Mouse (Mus musculus): ENCODE measurements at regions not wholly inside any gene's neighbourhood (a gene's known extent, or its start where the extent isn't known, plus 50 kb on each side); places are given as distances from the start of the nearest gene placed in this dataset.

DNA sequence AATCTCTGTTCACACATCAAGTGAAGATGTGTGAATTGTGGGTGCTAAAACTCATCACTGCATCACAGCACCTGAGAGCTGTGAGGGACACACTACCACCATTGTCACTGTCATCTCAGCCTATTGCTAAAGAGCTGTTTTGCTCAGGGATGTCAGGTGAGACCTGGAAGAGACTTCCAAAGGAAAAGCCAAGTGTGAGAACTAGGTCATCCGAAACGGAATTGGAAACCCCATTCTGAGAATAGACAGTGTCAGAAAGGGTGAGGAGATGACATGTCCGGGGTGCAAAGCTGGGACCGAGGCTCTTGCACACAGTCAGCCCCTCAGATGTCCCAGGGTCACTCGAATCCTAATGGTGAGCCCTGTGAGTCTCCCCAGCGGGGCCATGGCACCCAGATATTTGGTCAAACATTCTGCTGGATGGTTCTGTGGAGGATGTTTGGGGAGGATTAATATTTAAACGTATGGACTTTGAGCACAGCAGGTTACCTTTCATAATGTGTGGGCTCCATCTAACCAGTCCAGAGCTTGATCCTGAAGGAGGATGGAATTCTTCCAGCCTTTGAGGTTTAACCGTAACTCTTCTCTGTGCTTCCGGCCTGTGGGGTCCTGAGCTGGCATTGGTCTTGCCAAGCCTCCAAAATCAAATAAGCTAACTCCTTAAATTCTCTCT, 150.3 kb downstream of the Rpl14 start:
- Histone ChIP-seq H3K4me1 (ENCODE audit: control insufficient read depth, insufficient read depth, low read length) (no peaks in the 10 kb centered on the region), H3K9ac (ENCODE audit: low read length) (no peak overlapping the region), H3K36me3 (ENCODE audit: control insufficient read depth, insufficient read depth, low read length) (no peaks in the 10 kb centered on the region), H3K4me3 (ENCODE audit: low read depth, low read length) (no peak overlapping the region), H3K27ac (ENCODE audit: low read depth, low read length) (no peak overlapping the region), H3K27me3 (ENCODE audit: control insufficient read depth, insufficient read depth, low read length) (no peaks in the 10 kb centered on the region), H3K4me2 (ENCODE audit: low read depth) (no peak overlapping the region), H3K9me3 (ENCODE audit: control insufficient read depth, low read length) (no peaks in the 10 kb centered on the region)
- DNase-seq (ENCODE audit: low spot score) (no peak), ATAC-seq (ENCODE audit: insufficient read depth, low FRiP score, low TSS enrichment) (no peak)
- WGBS, result 89% methylated on average over 9 of the region's 9 CpGs

DNA sequence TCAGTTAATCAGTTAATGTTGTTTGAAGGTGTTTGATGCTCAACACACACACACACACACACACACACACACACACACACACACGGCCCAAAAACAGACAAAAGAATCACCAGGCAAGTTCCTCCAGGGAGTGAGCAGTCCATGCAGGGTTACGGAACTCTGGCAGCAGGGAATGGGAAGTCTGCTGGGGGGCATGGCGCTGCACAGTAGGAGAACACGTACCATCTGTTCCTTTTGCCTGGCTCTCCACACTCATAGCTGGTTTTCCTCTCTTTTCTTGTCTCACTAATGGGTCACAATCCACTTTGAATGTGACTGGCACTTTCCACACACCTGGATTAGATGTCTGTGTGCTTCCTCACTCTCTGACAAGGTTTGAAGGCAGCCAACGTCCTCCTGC, 151.8 kb downstream of the Rpl14 start:
- Histone ChIP-seq H3K9ac (ENCODE audit: low read length) (no peak overlapping the region), H3K4me1 (ENCODE audit: control insufficient read depth, insufficient read depth, low read length) (no peaks in the 10 kb centered on the region), H3K4me3 (ENCODE audit: low read depth, low read length) (no peak overlapping the region), H3K36me3 (ENCODE audit: control insufficient read depth, insufficient read depth, low read length) (no peaks in the 10 kb centered on the region), H3K27me3 (ENCODE audit: control insufficient read depth, insufficient read depth, low read length) (no peaks in the 10 kb centered on the region), H3K4me2 (ENCODE audit: low read depth) (no peak overlapping the region), H3K27ac (ENCODE audit: low read depth, low read length) (no peak overlapping the region), H3K9me3 (ENCODE audit: control insufficient read depth, low read length) (no peaks in the 10 kb centered on the region)
- 68% methylated on average over 5 of the region's 5 CpGs for WGBS
- ATAC-seq (ENCODE audit: insufficient read depth, low FRiP score, low TSS enrichment) (no peak), DNase-seq (ENCODE audit: low spot score) (no peak)

DNA sequence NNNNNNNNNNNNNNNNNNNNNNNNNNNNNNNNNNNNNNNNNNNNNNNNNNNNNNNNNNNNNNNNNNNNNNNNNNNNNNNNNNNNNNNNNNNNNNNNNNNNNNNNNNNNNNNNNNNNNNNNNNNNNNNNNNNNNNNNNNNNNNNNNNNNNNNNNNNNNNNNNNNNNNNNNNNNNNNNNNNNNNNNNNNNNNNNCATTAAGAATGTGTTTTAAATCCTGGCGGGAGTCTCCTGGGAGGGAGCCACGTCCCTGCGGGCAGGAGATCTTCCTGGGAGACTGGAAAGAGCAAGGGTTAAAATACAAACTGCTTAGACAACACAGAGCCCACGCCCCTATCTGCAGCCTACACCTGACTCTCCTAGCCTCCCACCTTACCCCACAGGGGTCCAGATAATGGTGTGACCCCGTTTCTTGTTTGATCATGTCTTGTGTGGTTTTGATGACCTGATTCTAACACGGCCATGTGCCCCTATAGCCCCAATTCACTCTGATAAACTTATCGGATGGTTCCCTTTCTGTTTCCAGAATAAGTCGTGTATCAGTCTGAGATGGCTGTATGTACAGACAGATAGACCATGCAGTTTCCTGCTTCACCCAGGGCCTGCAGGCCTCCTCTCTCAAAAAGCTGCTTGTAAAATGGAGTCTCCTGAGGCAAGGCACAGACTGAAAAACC, 160.8 kb downstream of the Rpl14 start:
- H3K4me1 ChIP-seq (ENCODE audit: control insufficient read depth, insufficient read depth, low read length), result peaks cover 9% of the 10 kb centered on the region
- no peak overlapping the region for H3K9ac ChIP-seq (ENCODE audit: low read length)
- DNase-seq (ENCODE audit: low spot score), result no peak
- no peak for ATAC-seq (ENCODE audit: insufficient read depth, low FRiP score, low TSS enrichment)
- no peak overlapping the region for H3K27ac ChIP-seq (ENCODE audit: low read depth, low read length)
- WGBS, result 41% methylated on average over 8 of the region's 8 CpGs
- H3K27me3 ChIP-seq (ENCODE audit: control insufficient read depth, insufficient read depth, low read length), result no peaks in the 10 kb centered on the region
- H3K9me3 ChIP-seq (ENCODE audit: control insufficient read depth, low read length), result no peaks in the 10 kb centered on the region
- no peak overlapping the region for H3K4me2 ChIP-seq (ENCODE audit: low read depth)
- H3K4me3 ChIP-seq (ENCODE audit: low read depth, low read length), result no peak overlapping the region
- H3K36me3 ChIP-seq (ENCODE audit: control insufficient read depth, insufficient read depth, low read length), result no peaks in the 10 kb centered on the region

DNA sequence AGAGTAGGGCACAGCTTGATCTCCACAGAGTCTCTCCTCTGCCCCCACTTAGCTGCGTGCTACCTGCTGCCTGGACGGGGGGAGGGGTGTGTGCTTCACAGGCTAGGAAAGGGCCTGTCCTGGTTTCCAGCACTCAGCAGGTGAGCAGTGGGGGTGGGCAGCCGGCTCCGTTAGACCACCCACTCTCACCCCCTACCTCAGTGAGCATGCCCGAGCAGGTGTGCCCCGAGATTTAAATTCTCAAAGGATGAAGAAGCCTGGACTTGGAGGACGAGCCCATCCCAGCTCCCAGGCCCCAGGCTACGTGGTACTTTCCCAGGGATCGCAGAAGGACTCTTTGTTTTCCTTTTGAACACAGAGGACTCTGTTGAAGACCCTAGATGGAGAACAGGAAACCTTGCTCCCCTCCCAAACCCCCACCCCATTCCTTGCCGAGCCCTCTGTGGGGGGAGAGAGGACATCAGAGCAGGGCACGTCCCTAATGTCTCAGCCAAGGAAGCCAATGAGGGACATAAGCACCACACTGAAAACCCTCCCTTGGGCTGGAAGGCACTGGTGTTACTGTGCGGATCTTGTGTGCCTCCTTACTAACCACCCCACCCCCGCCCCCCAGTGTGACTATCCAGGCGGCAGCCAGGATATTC, 161.5 kb downstream of the Rpl14 start:
- Histone ChIP-seq H3K4me1 (ENCODE audit: control insufficient read depth, insufficient read depth, low read length) (peaks cover 9% of the 10 kb centered on the region), H3K9me3 (ENCODE audit: control insufficient read depth, low read length) (no peaks in the 10 kb centered on the region), H3K36me3 (ENCODE audit: control insufficient read depth, insufficient read depth, low read length) (no peaks in the 10 kb centered on the region), H3K9ac (ENCODE audit: low read length) (no peak overlapping the region), H3K27me3 (ENCODE audit: control insufficient read depth, insufficient read depth, low read length) (no peaks in the 10 kb centered on the region), H3K27ac (ENCODE audit: low read depth, low read length) (no peak overlapping the region), H3K4me3 (ENCODE audit: low read depth, low read length) (no peak overlapping the region), H3K4me2 (ENCODE audit: low read depth) (no peak overlapping the region)
- 22% methylated on average over 14 of the region's 14 CpGs for WGBS
- ATAC-seq (ENCODE audit: insufficient read depth, low FRiP score, low TSS enrichment) (no peak), DNase-seq (ENCODE audit: low spot score) (no peak)

DNA sequence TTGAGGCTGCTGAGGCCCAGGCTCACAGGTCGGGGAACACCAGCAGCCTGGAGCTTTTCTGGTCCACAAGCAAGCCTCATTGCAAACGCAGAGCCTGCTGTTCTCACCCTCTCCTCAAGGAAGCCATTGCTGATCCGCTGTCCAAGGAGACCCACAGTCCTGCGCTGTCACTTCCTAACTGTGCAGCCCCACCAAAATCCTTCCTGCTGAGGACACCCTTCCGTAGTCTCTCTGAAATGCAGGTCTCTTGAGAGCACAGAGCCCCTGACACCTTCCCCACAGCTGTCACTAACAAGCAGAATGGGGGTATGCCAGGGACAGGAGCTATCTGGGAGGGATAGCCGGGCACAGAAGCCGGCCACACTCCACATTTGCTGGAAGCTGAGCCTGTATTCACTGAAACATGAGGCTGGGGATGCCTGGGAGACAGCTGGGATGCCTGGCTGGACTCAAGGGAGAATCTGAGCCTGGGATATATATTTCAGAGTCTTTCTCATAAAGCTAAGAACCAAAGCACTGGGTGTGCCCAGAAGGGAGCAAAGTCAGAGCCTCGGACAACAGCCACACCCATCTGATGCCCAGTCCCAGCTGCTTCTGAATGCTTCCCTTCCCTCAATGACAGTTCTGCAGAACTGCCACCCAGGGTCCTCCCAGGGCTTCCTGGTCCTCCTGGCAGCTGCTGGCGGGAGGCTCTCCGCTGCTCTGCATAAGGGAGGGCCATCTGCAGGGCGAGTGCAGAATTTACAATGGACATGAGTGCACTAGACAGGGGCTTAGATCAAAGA, 162.6 kb downstream of the Rpl14 start:
- DNase-seq (ENCODE audit: low spot score) (peak; percentile 51), ATAC-seq (ENCODE audit: insufficient read depth, low FRiP score, low TSS enrichment) (no peak)
- H3K9me3 ChIP-seq (ENCODE audit: control insufficient read depth, low read length), result no peaks in the 10 kb centered on the region
- no peak overlapping the region for H3K4me2 ChIP-seq (ENCODE audit: low read depth)
- H3K4me3 ChIP-seq (ENCODE audit: low read depth, low read length), result no peak overlapping the region
- no peaks in the 10 kb centered on the region for H3K27me3 ChIP-seq (ENCODE audit: control insufficient read depth, insufficient read depth, low read length)
- no peak overlapping the region for H3K9ac ChIP-seq (ENCODE audit: low read length)
- no peaks in the 10 kb centered on the region for H3K36me3 ChIP-seq (ENCODE audit: control insufficient read depth, insufficient read depth, low read length)
- H3K4me1 ChIP-seq (ENCODE audit: control insufficient read depth, insufficient read depth, low read length), result peaks cover 9% of the 10 kb centered on the region
- WGBS, result 43% methylated on average over 11 of the region's 11 CpGs
- H3K27ac ChIP-seq (ENCODE audit: low read depth, low read length), result no peak overlapping the region

DNA sequence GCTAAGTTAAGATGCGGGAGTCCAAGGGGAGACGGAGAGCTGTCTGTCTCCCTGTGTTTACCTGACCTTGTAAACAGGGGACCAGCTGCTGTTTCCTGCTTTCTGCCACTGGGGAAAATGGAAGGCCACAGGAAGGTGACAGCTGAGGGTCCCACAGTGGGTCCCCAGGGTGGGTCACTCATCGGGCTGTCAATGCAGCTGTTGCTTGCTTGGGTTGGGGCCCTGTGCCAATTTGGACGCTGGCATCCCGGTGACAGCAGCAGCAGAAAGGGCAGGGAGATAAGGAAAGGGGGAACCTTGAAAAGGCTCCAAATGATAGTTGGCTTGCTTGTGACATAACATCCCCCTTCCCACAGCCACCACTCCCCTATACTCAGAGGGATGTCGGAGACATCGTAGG, 164.0 kb downstream of the Rpl14 start:
- no peak for DNase-seq (ENCODE audit: low spot score)
- 82% methylated on average over 7 of the region's 7 CpGs for whole genome bisulfite sequencing
- H3K27ac ChIP-seq (ENCODE audit: low read depth, low read length), result no peak overlapping the region
- H3K36me3 ChIP-seq (ENCODE audit: control insufficient read depth, insufficient read depth, low read length), result no peaks in the 10 kb centered on the region
- H3K4me2 ChIP-seq (ENCODE audit: low read depth), result no peak overlapping the region
- H3K4me3 ChIP-seq (ENCODE audit: low read depth, low read length), result no peak overlapping the region
- no peak for ATAC-seq (ENCODE audit: insufficient read depth, low FRiP score, low TSS enrichment)
- H3K4me1 ChIP-seq (ENCODE audit: control insufficient read depth, insufficient read depth, low read length), result peaks cover 9% of the 10 kb centered on the region
- H3K9me3 ChIP-seq (ENCODE audit: control insufficient read depth, low read length), result no peaks in the 10 kb centered on the region
- H3K27me3 ChIP-seq (ENCODE audit: control insufficient read depth, insufficient read depth, low read length), result no peaks in the 10 kb centered on the region
- H3K9ac ChIP-seq (ENCODE audit: low read length), result no peak overlapping the region

DNA sequence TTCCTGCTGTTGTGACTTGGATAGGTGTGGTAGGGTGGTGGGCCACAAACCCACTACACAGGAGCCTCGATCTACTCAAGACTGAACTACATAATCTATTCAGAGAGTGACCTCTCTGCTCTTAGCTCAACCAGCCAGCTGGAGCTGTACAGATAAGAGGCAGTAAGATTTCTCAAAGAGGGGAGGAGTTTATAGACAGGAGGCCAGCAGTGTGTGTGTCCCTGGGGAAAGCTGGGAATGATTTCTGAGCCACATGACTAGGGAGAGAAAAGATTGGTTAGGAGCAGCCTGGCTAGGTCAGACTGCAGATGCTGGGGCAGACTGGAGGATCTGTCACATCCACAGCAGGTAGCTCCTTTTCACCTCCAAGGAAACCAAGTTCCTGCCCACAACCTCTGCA, 166.7 kb downstream of the Rpl14 start:
- H3K4me2 ChIP-seq (ENCODE audit: low read depth), result no peak overlapping the region
- WGBS, result 55% methylated on average over 1 of the region's 1 CpGs
- no peak overlapping the region for H3K4me3 ChIP-seq (ENCODE audit: low read depth, low read length)
- H3K27ac ChIP-seq (ENCODE audit: low read depth, low read length), result no peak overlapping the region
- no peaks in the 10 kb centered on the region for H3K36me3 ChIP-seq (ENCODE audit: control insufficient read depth, insufficient read depth, low read length)
- ATAC-seq (ENCODE audit: insufficient read depth, low FRiP score, low TSS enrichment) (no peak), DNase-seq (ENCODE audit: low spot score) (no peak)
- no peaks in the 10 kb centered on the region for H3K9me3 ChIP-seq (ENCODE audit: control insufficient read depth, low read length)
- H3K9ac ChIP-seq (ENCODE audit: low read length), result no peak overlapping the region
- H3K27me3 ChIP-seq (ENCODE audit: control insufficient read depth, insufficient read depth, low read length), result no peaks in the 10 kb centered on the region
- H3K4me1 ChIP-seq (ENCODE audit: control insufficient read depth, insufficient read depth, low read length), result peaks cover 2% of the 10 kb centered on the region; the same call in 1 of the 2 replicates

DNA sequence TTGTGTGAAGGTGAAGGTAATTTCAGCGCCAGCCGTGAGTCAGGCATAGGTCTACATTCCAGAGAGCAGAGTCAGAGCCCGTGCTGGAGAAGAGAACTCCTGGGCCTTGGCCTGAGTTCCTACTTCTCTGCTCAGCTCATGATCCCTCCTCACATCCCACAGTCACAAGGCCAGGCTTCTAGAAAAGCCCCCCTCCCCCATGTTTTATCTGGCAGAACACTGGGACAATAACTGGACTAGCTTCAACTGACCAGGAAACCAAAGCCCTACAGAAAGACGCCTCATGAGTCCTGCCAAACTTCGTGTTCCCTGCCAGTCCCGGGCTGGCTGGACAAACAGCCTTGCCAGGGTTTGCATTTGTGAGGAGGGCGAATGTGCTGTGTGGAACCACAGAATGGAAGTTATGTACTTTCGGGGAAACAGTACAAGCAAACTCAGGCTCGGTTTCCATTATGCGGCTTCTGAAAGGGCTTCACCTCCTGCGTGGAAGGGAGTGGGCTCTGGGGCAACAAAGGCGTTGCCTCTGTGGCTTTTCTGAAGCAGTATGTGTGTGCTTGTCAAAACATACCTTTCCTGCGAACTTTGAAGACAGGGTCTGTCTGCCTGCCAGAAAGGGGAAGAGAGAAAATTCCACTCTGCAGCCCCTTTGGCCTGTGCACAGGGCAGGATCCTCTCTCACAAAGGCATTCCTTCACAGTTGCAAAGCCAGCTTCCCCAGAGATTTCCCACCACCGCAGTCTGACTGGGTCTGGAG, 168.1 kb downstream of the Rpl14 start:
- peak overlapping the region; percentile 29 for H3K9ac ChIP-seq (ENCODE audit: low read length)
- H3K4me3 ChIP-seq (ENCODE audit: low read depth, low read length), result no peak overlapping the region
- DNase-seq (ENCODE audit: low spot score) (peak; percentile 47), ATAC-seq (ENCODE audit: insufficient read depth, low FRiP score, low TSS enrichment) (no peak)
- WGBS, result 61% methylated on average over 14 of the region's 14 CpGs
- no peaks in the 10 kb centered on the region for H3K4me1 ChIP-seq (ENCODE audit: control insufficient read depth, insufficient read depth, low read length)
- no peaks in the 10 kb centered on the region for H3K36me3 ChIP-seq (ENCODE audit: control insufficient read depth, insufficient read depth, low read length)
- peak overlapping the region; percentile 53; the same call in 1 of the 2 replicates for H3K27ac ChIP-seq (ENCODE audit: low read depth, low read length)
- H3K4me2 ChIP-seq (ENCODE audit: low read depth), result no peak overlapping the region
- H3K9me3 ChIP-seq (ENCODE audit: control insufficient read depth, low read length), result no peaks in the 10 kb centered on the region
- H3K27me3 ChIP-seq (ENCODE audit: control insufficient read depth, insufficient read depth, low read length), result no peaks in the 10 kb centered on the region
